Mouse (Mus musculus): ENCODE results near the gene Dcx. TPM values are rescaled to one million over a fixed set of nuclear protein-coding genes. Genes with fewer than 3 reads are reported as not detected.

Dcx gene
- total RNA-seq, 2 experiments from 2014 or later = not detected

GRCm38 (mm10) chrX:143846637-143847036 lies 86.5 kb downstream of the Dcx start:
- DNase-seq = no peak
- intact Hi-C loops (cut with DNase I) = no loop called here

- DNase-seq = peak; percentile 6 to 24
- intact Hi-C loops (cut with DNase I) = no loop called here
Measured at GRCm38 (mm10) chrX:143827212-143827611, 105.9 kb downstream of the Dcx start, which contains the start of gene Capn6. TSS of gene Capn6 (minus strand) at chrX:143827414.

GRCm38 (mm10) chrX:143826521-143826920 lies 106.6 kb downstream of the Dcx start:
- DNase-seq = peak in 1 of 2 experiments; percentile 1
- intact Hi-C loops (cut with DNase I) = no loop called here

GRCm38 (mm10) chrX:143818961-143819360 lies 114.2 kb downstream of the Dcx start:
- intact Hi-C loops (cut with DNase I) = no loop called here
- no peak for DNase-seq

- intact Hi-C loops (cut with DNase I) = no loop called here
- no peak for DNase-seq
Measured at GRCm38 (mm10) chrX:143815948-143816347, 117.2 kb downstream of the Dcx start.

Small RNAs within 50 kb of the gene (microRNA-seq; reads per million reads assigned to microRNA genes)
- 0 reads per million in 2 experiments for gene Gm47298

Other genes with a start within 250 kb of the Dcx start
- 1 to 10 TPM; 6.3 to 7.4 TPM for gene Capn6, start 105.9 kb downstream of the Dcx start, total RNA-seq (2021)
- gene A730046J19Rik, start 220.4 kb upstream of the Dcx start, total RNA-seq (2021) = under 1 TPM; 0.15 to 0.48 TPM